Mouse (Mus musculus) spleen, postnatal 4 days (tissue): ENCODE results near the gene Notch4.

Experiments used
- DNase-seq, 2 experiments: peaks; one replicate each; pipeline ENCODE4 v3.0.0; 2022; ENCODE audit warnings: low spot score in 2 of 2

The Notch4 gene

DNA sequence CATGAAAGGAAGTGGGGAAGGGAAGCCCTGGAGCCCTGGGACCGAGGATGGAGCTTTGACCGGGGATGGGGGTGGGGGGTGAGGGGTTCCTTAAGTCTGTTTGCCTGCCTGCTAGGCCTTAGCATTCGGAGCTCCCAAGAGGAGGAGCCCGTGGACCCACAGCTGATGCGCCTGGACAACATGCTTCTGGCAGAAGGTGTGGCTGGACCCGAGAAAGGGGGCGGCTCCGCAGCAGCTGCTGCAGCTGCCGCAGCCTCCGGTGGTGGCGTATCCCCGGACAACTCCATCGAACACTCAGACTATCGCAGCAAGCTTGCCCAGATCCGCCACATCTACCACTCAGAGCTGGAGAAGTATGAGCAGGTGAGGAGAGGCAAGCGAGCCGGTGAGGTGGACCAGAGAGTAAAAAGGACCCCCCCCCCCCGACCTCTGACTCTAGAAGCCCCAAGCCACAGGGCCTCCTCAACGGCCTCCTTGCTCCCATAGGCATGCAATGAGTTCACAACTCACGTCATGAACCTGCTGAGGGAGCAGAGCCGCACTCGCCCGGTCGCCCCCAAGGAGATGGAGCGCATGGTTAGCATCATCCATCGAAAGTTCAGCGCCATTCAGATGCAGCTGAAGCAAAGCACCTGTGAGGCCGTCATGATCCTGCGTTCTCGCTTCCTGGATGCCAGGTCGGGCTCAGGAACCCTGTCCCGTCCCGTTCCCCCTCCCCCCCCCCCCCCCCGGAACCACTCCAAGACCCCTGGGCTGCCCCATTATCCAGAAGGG is 29.9 kb downstream of the Notch4 start:
- DNase-seq: no peak

DNA sequence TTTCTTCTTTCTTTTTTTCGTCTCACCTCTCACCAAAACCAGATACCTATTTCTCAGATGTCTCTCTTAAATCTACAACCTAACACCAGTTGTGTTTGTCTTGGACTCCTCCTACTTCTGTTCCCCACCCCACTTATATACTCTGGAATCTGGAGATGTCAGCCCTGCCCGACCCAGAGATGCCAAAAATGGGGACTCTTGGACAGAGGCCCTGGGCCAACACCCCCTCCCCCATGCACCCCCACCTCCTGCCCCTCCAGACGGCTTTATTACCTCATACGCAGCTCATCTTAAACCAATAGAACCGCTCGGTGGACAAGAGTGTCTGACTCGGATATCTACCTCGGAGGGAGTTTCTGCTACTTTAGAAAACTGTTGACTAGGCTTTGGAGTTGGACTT is 32.0 kb downstream of the Notch4 start:
- no peak for DNase-seq

DNA sequence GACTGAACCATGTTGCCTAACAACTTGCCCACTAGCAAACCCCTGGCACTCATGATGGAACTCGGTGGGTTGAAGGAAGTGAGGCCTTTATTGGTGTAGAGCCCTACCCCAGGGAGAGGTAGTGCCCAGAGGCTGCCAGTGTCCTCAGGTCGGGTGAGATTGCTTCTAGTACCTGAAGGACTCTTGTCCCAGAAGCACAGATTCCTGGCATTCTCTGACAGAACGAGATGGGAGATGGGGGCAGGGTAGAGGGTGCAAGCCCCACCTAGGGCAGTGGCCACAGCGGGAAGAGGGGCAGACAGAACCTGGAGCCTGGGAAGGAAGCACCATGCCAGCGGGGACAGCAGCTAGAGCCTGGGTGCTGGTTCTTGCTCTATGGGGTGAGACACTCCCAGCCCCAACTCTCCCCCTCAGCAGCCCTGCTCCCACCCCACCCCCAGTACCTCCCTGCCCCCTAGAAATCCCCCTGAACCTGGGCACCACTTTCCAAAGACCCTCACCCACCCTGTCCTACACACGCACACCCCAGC is 33.6 kb downstream of the Notch4 start, which contains the start of gene Ager:
Gene Ager (plus strand): TSS at position 297 of the 530 bp plus-strand sequence.
- DNase-seq: no peak

DNA sequence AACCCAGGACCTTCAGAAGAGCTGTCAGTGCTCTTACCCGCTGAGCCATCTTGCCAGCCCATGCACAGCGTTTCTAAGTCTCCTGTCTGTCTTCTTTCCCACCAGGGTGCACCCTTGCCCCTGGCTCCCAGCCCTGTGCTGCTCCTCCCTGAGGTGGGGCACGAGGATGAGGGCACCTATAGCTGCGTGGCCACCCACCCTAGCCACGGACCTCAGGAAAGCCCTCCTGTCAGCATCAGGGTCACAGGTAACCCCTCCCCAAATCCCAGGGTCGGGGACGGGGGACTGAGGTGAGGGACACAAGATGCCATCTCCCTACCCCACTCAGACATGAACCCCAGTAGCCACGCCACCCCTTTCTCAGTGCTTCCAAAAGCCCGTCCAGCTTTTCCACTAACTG is 35.8 kb downstream of the Notch4 start:
- no peak for DNase-seq

DNA sequence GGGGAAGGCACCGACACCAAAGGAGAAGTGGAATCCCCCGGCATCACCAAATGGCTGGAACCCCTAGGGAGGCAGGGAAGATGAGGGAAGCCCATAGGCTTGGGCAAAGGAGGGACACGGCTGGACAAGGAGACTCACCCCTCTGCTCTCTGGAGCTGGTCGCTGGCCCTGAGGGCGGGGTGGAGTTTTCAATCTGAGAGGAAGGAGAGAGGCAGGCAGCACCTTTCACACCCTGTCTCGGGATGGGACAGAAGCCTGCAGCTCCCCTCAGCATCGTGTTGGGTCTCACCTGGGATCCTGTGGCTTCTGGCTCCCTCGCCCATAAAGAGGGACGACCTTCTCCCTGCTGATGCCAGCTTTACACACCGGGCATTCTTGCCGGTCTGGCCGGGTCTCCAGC is 37.7 kb downstream of the Notch4 start:
- DNase-seq: peak in 1 of 2 experiments; percentile 13

DNA sequence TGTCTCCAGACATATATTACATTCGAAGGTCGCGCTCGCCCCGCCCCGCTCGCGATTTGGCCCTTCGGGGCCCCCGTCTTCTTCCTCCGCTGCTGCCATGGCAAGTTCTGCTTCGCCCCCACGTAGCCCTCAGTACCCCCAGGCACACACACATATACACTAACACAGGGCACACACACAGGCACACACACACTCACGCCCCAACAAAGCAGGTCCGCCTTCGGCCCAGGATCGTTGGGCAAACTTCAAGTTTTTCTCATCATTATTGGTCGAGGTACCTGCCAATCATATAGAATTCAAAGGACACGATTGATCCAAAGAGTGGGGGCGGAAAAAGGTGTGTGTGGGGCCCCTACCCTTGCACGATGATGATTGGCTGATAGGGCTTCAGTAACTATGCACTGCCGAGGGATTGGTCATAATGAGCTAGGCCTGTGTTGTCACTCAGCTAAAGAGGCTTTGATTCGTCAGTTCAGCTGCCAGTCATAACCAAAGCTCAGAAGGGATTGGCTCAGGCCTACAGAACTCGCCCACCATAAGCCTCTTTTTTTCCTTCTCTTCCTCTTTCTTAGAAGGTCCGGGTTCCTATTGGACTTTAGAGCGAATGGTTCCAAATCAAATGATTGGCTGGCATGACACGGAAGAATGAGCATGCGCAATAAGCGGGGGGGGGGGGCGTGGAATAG is 39.5 kb downstream of the Notch4 start, which contains the start of gene Rnf5:
Gene Rnf5 (minus strand): TSS at position 316 of the 686 bp plus-strand sequence.
- peak; percentile 97 to 98 for DNase-seq

DNA sequence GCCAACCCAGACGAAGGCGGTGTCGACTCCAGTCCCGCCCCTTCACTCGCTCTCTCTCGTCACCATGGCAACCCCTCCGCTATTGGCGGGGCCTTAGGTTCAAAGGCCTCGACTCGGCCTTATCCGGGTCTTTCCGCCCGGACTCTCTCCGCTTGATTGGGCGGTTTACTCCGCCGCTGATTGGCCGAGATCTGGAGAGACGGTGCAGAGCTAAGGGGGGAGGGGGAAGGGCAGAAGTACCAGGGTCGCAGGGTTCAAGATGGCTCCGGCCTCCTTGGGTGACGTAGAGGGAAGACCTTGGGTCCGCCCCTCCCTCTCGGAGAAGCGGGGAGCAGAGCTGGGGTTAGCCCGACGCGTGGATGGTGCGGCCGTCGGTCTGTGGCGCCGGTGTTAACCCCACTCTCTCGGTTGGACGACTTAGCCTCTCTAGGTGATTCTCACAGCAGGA is 40.0 kb downstream of the Notch4 start, which contains the start of gene Agpat1:
Gene Agpat1 (plus strand): TSS at position 202 of the 448 bp plus-strand sequence.
- peak; percentile 97 to 98 for DNase-seq

DNA sequence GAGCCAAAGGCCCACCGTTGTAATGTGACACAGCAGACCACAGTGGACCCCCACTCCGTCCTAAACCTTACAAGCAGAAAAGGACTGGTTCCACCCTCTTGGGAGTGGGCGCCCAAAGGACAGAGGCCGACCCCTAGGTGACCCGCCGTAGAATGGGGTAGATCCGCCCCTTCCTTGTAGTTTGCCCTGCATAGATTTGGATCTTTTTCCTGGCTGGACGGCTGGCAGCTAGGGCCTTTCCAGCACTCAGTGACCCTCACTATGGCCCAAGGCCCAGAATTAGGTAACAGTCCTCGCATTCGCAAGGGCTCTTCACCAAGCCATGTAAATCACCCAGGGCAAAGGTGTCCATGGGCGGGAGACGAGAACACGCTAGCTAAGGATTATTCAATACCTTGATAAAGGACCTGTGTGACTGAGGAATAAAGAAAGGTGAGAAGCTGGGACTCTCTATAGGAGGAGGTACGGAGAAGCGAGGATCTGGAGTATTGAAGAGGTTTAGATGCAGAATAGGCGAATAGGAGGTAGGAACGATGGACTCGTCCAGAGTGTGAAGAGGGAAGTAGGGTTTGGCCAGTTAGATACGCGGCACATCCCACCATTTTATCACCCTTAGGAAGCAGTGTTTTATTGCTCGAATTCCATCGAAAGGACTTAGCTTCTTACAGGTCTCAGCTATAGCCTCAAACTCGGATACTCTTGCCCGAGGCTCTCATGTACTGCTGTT is 40.6 kb downstream of the Notch4 start:
- DNase-seq: peak in 1 of 2 experiments; percentile 26

DNA sequence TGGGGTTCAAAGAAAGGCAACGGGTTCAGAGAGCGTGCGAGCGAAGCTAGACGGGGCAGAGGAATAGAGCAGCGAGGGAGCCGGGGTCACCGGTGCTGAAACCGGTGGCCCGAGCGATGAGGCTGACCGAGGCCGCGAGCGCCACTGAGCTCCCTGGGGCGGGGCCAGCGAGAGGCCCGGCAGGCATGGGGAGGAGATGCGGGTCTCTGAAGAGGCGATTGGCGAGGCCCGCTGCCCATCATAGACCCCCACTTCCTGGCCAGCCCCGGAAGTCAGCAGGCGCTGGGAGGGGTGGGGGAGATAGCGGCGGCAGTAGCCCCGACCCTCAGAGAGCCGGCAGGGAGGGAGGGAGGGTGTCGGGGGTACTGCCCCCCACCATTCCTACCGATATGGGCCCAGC is 41.5 kb downstream of the Notch4 start:
- DNase-seq: peak; percentile 93 to 95

DNA sequence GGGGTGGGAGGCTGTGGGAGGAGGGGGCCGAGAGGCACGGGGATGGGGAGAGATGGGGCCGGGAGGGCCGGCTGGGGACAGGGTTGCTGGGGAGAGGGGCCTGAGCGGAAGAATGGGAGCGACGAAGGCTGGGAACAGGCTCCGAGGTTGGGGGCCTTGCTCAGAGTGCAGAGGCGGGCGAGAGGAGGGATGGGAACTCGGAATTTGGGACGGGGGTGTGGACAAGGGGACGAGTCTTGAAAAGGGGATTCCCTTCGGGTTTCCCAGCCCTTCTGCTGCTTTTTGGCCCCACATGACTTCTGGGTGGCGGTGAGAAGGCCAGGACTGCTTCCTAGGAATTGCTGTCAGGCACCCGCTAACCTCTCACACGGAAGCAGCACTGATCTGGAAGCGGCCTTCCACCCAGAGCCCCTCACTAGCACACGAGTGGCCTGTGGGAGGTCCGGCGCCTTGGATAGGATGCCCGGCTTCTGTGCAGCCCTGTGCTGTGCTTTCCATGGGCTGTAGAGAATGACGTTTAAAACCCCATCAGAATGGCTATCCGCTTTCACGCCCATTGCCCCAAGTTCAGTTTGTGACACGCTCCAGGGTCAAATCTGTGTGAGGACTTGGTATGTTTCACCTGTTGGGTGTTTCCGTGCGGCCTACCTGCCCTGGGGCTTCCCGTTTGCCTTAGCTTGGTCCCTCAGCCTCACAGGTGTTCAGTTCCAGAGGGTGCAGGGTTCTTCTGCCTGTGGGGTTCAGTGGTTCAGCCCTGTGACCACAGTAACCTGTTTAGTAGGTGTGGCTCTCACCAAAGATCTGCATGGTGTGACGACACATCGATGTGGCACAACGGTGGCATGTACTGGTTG is 42.3 kb downstream of the Notch4 start:
- DNase-seq: no peak

DNA sequence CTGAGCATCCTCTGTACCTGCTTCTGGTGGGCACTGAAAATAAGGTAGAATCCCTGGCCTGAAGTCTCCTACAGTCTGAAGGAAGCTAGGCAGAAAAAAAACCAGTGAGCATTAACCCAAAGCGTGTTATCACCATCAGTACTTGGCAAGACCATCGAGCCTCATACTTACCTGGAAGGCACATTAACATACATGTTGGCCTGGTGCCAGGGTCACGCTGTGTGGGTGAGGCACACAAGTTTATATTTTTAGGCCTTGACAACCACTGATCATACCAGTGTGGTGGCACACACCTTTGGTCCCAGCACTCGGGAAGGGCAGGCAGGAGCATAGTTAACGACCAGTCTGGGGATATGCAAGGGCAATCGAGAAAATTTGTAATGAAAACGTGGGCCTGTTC is 43.9 kb downstream of the Notch4 start:
- DNase-seq: no peak

DNA sequence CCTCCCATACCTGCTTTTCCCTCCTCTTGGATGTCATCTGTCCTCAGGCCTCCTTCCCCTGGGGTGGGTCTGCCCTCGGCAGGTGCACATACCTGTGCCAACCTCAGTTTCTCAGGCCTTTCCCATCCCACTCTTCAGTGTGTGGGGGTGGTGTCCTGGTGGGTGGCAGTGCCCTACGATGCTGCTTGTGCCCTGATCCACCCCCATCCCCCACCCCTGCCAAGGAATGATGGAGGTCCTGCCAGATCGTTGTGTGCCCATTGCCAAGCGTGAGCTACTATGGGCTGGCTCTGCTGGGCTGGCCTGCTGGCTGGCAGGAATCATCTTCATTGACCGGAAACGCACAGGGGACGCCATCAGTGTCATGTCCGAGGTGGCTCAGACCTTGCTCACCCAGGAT is 47.0 kb downstream of the Notch4 start:
- no peak for DNase-seq

DNA sequence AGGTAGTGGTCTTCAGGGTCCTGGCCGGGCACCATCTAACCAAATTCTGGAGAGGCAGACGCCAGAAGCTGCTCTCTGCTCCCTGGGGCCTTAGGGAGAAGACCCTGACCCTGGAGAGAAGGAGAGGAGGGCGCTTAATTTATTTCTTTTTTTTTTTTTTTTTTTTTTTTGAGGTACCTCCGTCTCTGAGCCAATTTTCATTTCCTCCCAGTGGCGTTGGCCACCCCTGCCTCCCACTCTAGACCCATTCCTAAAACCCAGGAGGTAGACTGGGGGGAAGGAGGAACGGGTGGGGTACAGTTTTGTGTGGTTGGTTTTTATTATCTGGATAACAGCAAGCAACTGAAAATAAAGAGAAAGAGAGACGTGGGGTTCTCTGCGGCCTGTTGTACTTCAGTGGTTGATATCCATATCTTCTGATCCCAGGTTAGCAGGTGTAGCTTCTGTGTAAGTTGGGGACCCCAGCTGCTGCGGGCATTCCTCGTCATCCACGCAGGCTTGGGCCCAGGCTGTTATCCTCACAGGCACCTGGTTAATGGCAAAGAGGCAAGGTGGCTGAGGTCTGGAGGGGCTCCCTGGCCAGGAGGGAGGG is 49.1 kb downstream of the Notch4 start:
- no peak for DNase-seq

DNA sequence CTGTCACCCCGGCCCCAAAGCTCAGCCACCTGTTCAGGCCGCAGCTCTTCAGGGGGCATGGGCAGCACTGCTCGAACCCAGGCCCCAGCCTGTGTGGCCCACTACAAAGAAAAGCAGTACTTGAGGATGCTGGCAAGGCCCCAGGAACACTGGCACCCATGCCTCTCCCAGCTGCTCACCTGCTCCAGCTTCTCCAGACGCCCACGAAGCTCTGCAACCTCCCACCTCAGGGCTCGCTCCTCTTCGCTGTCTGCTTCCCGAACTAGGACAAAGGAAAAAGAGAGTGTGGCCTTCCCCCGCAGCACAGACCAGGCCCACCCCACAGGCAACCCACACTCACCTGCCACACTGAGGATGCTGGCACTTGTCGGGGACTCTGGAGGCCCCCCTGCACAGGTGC is 49.8 kb downstream of the Notch4 start:
- no peak for DNase-seq

DNA sequence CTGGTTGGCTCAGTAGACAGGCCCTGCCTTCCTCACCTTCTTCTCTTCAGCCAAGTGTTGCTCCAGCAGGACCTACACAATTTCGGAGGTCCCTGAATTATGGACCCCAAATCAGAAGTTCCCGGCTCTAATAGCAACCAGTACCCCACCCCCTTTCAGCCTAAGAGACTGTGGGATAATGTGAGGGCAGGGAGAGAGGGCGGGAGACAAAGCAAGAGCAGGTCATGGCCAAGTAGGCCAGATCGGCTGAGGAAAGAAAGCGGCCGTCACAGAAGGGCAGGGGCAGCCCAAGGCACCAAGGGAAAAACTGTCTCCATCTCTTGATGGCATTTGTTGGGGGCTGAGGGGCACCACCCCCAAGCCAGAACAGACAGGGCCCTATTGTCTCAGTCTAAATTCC is 51.8 kb downstream of the Notch4 start, which contains the start of gene Egfl8:
Gene Egfl8 (minus strand): TSS at position 101 of the 400 bp plus-strand sequence.
- DNase-seq: no peak

DNA sequence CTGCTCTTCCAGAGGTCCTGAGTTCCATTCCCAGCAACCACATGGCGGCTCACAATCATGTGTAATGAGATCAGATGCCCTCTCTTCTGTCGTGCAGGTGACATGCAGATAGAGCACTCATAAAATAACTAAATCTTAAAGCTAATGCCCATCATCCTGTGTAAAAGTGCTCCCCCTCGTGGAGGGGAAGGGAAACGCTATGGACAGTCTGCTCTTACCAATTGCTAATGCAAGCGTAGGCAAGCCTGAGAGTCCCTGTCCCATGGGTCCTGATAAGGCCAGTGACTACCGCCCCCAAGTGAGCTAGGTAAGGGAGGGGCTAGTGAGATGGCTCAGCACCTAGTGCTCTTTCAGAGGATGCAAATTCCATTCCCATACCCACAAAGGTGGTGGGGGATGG is 54.9 kb downstream of the Notch4 start:
- DNase-seq: peak; percentile 79 to 91

DNA sequence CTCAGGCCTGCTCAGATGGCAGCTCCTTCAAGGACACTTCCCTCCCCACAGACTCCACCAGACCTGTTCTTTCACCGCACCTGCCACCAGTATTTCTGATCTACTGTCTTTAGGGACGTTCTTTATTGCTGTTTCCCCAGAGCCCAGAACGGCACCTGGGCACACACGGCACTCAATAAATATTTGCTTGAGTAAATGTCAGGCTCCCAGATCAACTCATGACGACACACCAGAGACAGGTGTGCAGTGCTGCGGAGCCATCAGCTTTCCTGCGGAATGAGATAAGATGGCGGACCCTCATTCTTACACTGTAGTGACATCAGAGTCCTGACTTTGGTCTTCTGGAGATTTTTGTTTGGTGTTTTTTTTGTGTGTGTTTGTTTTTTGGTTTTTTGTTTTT is 56.9 kb downstream of the Notch4 start:
- no peak for DNase-seq

DNA sequence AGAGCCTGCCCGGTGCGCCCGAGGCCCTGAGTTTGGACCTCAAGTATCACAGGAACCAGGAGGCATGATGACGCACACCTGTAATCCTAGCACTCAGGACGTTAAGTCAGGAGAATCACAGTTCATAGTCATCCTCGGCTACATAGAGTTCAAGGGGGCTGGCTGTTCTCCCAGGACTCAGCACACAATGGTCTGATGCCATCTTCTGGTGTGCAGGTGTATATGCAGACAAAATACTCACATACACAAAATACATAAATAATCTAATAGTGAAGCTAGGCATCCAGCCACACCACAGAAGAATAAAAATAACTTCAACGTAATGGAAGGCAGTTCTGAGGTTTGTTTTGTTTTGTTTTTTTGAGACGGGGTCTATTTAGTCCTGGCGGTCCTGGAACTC is 59.1 kb downstream of the Notch4 start:
- no peak for DNase-seq

DNA sequence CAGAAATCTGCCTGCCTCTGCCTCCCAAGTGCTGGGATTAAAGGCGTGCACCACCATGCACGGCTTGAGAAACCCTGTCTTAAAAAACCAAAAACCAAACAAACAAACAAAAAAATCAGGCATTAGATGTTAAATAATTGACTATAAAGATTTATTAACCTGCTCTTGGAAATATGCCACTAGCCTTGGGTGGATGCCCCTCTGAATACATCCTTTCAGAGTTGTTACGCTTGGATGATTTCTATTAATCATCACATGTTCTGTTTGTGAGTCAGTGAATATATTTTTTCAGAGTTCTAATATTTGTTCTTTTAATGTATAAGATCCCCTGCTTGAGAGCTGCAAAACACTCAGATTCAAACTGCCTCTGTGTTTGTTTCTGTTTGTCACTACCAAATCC is 60.9 kb downstream of the Notch4 start:
- no peak for DNase-seq

DNA sequence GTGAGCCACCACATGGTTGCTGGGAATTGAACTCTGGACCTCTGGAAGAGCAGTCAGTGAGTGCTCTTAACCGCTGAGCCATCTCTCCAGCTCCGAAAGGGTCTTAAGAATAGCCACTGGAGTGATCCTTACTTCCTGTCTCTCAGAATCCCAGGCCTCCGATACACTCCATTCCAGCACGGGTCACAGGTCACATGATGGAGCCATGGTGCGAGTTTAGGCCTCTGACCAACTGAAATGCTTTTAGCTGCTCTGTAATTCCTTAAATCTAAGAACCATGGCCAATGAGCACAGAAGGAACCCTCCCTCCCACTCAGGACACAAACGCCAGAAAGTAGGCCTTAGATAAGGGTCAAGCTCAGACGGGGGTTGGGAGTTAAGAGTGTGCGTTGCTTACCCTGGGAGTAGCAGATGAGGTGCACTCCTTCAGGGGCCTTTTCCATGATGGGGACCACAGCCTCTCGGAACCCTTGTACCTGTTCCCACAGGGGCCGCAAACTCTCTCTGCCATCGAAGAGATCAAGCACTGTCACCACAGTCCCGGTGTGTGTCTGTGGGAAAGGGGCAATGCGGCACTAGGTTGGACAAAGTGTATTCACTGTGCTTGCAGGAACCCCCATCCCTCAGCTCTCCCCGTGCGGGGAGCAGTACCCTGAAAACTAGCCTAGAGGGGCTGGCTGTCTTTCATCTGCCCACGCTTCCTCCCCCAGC is 62.1 kb downstream of the Notch4 start:
- DNase-seq: no peak
